Comparison of ENCODE assay signal across 8 mouse cellular contexts in the genomic region with DNA sequence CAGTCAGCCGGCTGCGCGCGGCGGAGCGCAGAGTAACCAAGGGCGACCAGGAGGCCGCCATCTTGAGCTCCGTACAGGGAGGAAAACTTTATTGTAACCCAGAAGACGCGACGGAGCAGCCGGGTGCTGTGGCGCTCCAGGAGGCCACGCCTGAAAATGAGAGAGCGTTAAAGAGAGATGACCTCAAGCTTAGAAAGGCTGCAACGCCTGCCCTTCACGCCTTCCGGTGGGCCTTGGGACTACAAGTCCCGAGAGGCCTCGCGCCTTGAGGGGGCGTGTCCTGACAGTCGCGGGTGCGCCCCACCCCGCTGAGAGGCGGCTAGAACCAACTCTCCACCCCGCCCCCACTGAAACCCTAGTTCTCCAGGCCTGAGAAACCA. TPM values are rescaled to one million over a fixed set of nuclear protein-coding genes. Genes with fewer than 3 reads are reported as not detected.
DNase-seq lines count a peak whose midpoint lies in the region; ATAC-seq and TF ChIP-seq lines count a peak whose summit lies in the region.

A gene (minus strand): TSS at position 225 of the 380 bp plus-strand sequence.

- H3K4me3 ChIP-seq in ES-Bruce4 (ENCODE audit: low read depth, low read length), result peak within 1 kb of the TSS; percentile 86
- peak within 1 kb of the TSS; percentile 77 for H3K4me3 ChIP-seq in forebrain, embryonic 12.5 days (replicated peaks)
- peak within 1 kb of the TSS; percentile 89 for H3K4me3 ChIP-seq in heart, postnatal 0 days (ENCODE audit: low read depth, low read length)
- peak within 1 kb of the TSS; percentile 95 for H3K4me3 ChIP-seq in liver, embryonic 16.5 days (ENCODE audit: low read depth, low read length)
- peak within 1 kb of the TSS; percentile 68 for H3K4me3 ChIP-seq in neural tube, embryonic 13.5 days

- H3K9ac ChIP-seq in ES-Bruce4 (ENCODE audit: low read depth, poor library complexity, severe bottlenecking), result peak within 1 kb of the TSS; percentile 80
- H3K9ac ChIP-seq in forebrain, embryonic 12.5 days, result peak within 1 kb of the TSS; percentile 82
- H3K9ac ChIP-seq in heart, postnatal 0 days (replicated peaks; ENCODE audit: low read depth, low read length), result peak within 1 kb of the TSS; percentile 92
- peak within 1 kb of the TSS; percentile 94 for H3K9ac ChIP-seq in liver, embryonic 16.5 days (ENCODE audit: low read depth, low read length)
- peak within 1 kb of the TSS; percentile 80 for H3K9ac ChIP-seq in neural tube, embryonic 13.5 days

- WGBS in forebrain, embryonic 12.5 days, result under 1% methylated on average over 29 of the region's 29 CpGs
- WGBS in heart, postnatal 0 days, result under 1% methylated on average over 28 of the region's 29 CpGs
- WGBS in liver, embryonic 16.5 days (ENCODE audit: insufficient replicate concordance), result under 1% methylated on average over 29 of the region's 29 CpGs
- under 1% methylated on average over 29 of the region's 29 CpGs for WGBS in neural tube, embryonic 13.5 days

- peak within 1 kb of the TSS; percentile 58 for H3K27ac ChIP-seq in ES-Bruce4 (ENCODE audit: insufficient read depth, low read length)
- H3K27ac ChIP-seq in forebrain, embryonic 12.5 days, result peak within 1 kb of the TSS; percentile 88
- peak within 1 kb of the TSS; percentile 100 for H3K27ac ChIP-seq in heart, postnatal 0 days (ENCODE audit: low read depth)
- peak within 1 kb of the TSS; percentile 98 for H3K27ac ChIP-seq in liver, embryonic 16.5 days (ENCODE audit: low read length)
- peak within 1 kb of the TSS; percentile 89 for H3K27ac ChIP-seq in neural tube, embryonic 13.5 days (replicated peaks)

- no peaks in the 10 kb centered on the region for H3K9me3 ChIP-seq in ES-Bruce4 (replicated peaks; ENCODE audit: control insufficient read depth, insufficient read depth, low read length, poor library complexity, severe bottlenecking)
- H3K9me3 ChIP-seq in forebrain, embryonic 12.5 days, result no peaks in the 10 kb centered on the region
- H3K9me3 ChIP-seq in heart, postnatal 0 days (replicated peaks; ENCODE audit: control insufficient read depth, low read length), result no peaks in the 10 kb centered on the region
- H3K9me3 ChIP-seq in liver, embryonic 16.5 days (replicated peaks; ENCODE audit: control insufficient read depth, low read length), result no peaks in the 10 kb centered on the region
- H3K9me3 ChIP-seq in neural tube, embryonic 13.5 days, result no peaks in the 10 kb centered on the region

- no peaks in the 10 kb centered on the region for H3K36me3 ChIP-seq in ES-Bruce4 (ENCODE audit: control insufficient read depth, insufficient read depth, low read length, poor library complexity, severe bottlenecking)
- no peaks in the 10 kb centered on the region for H3K36me3 ChIP-seq in forebrain, embryonic 12.5 days (replicated peaks)
- no peaks in the 10 kb centered on the region for H3K36me3 ChIP-seq in heart, postnatal 0 days (replicated peaks; ENCODE audit: control insufficient read depth, insufficient read depth, low read length)
- H3K36me3 ChIP-seq in liver, embryonic 16.5 days (ENCODE audit: control insufficient read depth, insufficient read depth), result no peaks in the 10 kb centered on the region
- H3K36me3 ChIP-seq in neural tube, embryonic 13.5 days, result no peaks in the 10 kb centered on the region

- DNase-seq in c-Kit-positive CD71-positive TER-119-positive erythroid progenitor cells, embryonic 14.5 days (ENCODE audit: low spot score), result peak; percentile 94
- DNase-seq in heart, postnatal 0 days (ENCODE audit: low spot score), result peak; percentile 97
- DNase-seq in kidney, postnatal 4 days, result peak; percentile 97 to 98
- peak; percentile 95 for DNase-seq in testis, postnatal 14 days (ENCODE audit: low spot score)

- no peaks in the 10 kb centered on the region for H3K27me3 ChIP-seq in ES-Bruce4 (ENCODE audit: control insufficient read depth, insufficient read depth, low read length, poor library complexity, severe bottlenecking)
- no peaks in the 10 kb centered on the region for H3K27me3 ChIP-seq in forebrain, embryonic 12.5 days
- H3K27me3 ChIP-seq in heart, postnatal 0 days (ENCODE audit: control insufficient read depth, insufficient read depth, low read length), result no peaks in the 10 kb centered on the region
- no peaks in the 10 kb centered on the region for H3K27me3 ChIP-seq in liver, embryonic 16.5 days (ENCODE audit: control insufficient read depth, insufficient read depth, low read depth, low read length)
- H3K27me3 ChIP-seq in neural tube, embryonic 13.5 days, result no peaks in the 10 kb centered on the region

- H3K4me2 ChIP-seq in forebrain, embryonic 12.5 days, result peak within 1 kb of the TSS; percentile 83
- H3K4me2 ChIP-seq in heart, postnatal 0 days (ENCODE audit: low read depth, low read length), result peak within 1 kb of the TSS; percentile 92
- peak within 1 kb of the TSS; percentile 95 for H3K4me2 ChIP-seq in liver, embryonic 16.5 days (ENCODE audit: low read depth, low read length)
- peak within 1 kb of the TSS; percentile 83 for H3K4me2 ChIP-seq in neural tube, embryonic 13.5 days

- peak; percentile 95 for ATAC-seq in forebrain, embryonic 12.5 days (ENCODE audit: low FRiP score)
- ATAC-seq in heart, postnatal 0 days (ENCODE audit: insufficient read depth, low read depth), result peak; percentile 97
- ATAC-seq in liver, embryonic 16.5 days (ENCODE audit: low read depth), result peak; percentile 97
- peak; percentile 93 for ATAC-seq in neural tube, embryonic 13.5 days (ENCODE audit: low read depth)

- 0 out of 2 replicates have a peak, but pooled peaks have one; percentile 41 for TF ChIP-seq EP300 in ES-Bruce4 (IDR thresholded peaks at IDR 0.05; ENCODE audit: insufficient read depth, low read depth, low read length)
- TF ChIP-seq EP300 in heart, postnatal 0 days (IDR thresholded peaks at IDR 0.05; ENCODE audit: low read depth), result peak; percentile 85

- peaks cover 5% of the 10 kb centered on the region for H3K4me1 ChIP-seq in ES-Bruce4 (ENCODE audit: control insufficient read depth, insufficient read depth, low read length)
- H3K4me1 ChIP-seq in forebrain, embryonic 12.5 days, result peaks cover 11% of the 10 kb centered on the region
- peaks cover 6% of the 10 kb centered on the region; the same call in 1 of the 2 replicates for H3K4me1 ChIP-seq in heart, postnatal 0 days (ENCODE audit: control insufficient read depth, insufficient read depth)
- peaks cover 34% of the 10 kb centered on the region for H3K4me1 ChIP-seq in liver, embryonic 16.5 days (ENCODE audit: control insufficient read depth, low read depth, low read length)
- H3K4me1 ChIP-seq in neural tube, embryonic 13.5 days (replicated peaks), result peaks cover 12% of the 10 kb centered on the region

- TF ChIP-seq CTCF in ES-Bruce4 (IDR thresholded peaks at IDR 0.05; ENCODE audit: low read depth, low read length), result no peak
- peak; percentile 26; the same call in 1 of the 2 replicates for TF ChIP-seq CTCF in heart, postnatal 0 days (IDR thresholded peaks at IDR 0.05; ENCODE audit: low read depth)

- TF ChIP-seq POLR2A in ES-Bruce4 (IDR thresholded peaks at IDR 0.05; ENCODE audit: insufficient read depth, low read length), result no peak

RNA-seq across cellular contexts. Expression of the gene that starts here (rescaled TPM):
- polyA plus RNA-seq in ES-Bruce4 (2011; ENCODE audit: insufficient read depth, insufficient read length, low read depth, missing spikeins), result 12.7 and 14.2 TPM in 2 replicates
- polyA plus RNA-seq in forebrain, embryonic 12.5 days (2016; fragmentation: Nextera tagmentation; extraction: Ambion mirVana), result 4.1 and 4.3 TPM in 2 replicates
- 23.6 and 24.7 TPM in 2 replicates for total RNA-seq in heart, postnatal 0 days (2014; rRNA removed; ENCODE audit: low replicate concordance)
- 21.8 and 23.2 TPM in 2 replicates for polyA plus RNA-seq in heart, postnatal 0 days (2015; fragmentation: Nextera tagmentation; extraction: Ambion mirVana)
- polyA plus RNA-seq in liver, embryonic 16.5 days (2015; fragmentation: Nextera tagmentation; extraction: Ambion mirVana), result 2.7 and 2.9 TPM in 2 replicates
- 6.5 and 6.6 TPM in 2 replicates for polyA plus RNA-seq in neural tube, embryonic 13.5 days (2015; fragmentation: Nextera tagmentation; extraction: Ambion mirVana)

Comparison
In these comparisons a context has a peak if more than half of its experiments do, and no peak if none do; other contexts are left out.
1. Peak in every context shown above with its lines: DNase-seq, ATAC-seq, H3K4me3 ChIP-seq and H3K27ac ChIP-seq.